Mouse (Mus musculus) ES-Bruce4 (cell line): ENCODE measurements at regions not wholly inside any gene's neighbourhood (a gene's known extent, or its start where the extent isn't known, plus 50 kb on each side); places are given as distances from the start of the nearest gene placed in this dataset.

ENCODE experiments used
- H3K27ac ChIP-seq: 2 replicates; pipeline ENCODE4 v1.5.1; 2012; ENCODE audit warnings: low read length, inconsistent platforms; ENCODE audit not compliant: insufficient read depth
- H3K27me3 ChIP-seq: 2 replicates; pipeline ENCODE4 v1.6.1; 2012; ENCODE audit warnings: mild to moderate bottlenecking, low read length, inconsistent platforms; ENCODE audit not compliant: control insufficient read depth, poor library complexity, insufficient read depth, severe bottlenecking
- H3K36me3 ChIP-seq: 2 replicates; pipeline ENCODE4 v1.6.1; 2012; ENCODE audit warnings: inconsistent platforms, mild to moderate bottlenecking, low read length, moderate library complexity; ENCODE audit not compliant: control insufficient read depth, poor library complexity, insufficient read depth, severe bottlenecking
- H3K4me1 ChIP-seq: one replicate; pipeline ENCODE4 v1.8.1; 2011; ENCODE audit warnings: low read length; ENCODE audit not compliant: control insufficient read depth, insufficient read depth
- H3K4me3 ChIP-seq: 2 replicates; pipeline ENCODE4 v1.5.1; 2011; ENCODE audit warnings: low read depth, mild to moderate bottlenecking, low read length
- H3K9ac ChIP-seq: 2 replicates; pipeline ENCODE4 v1.6.1; 2012; ENCODE audit warnings: low read depth, mild to moderate bottlenecking, inconsistent platforms; ENCODE audit not compliant: poor library complexity, severe bottlenecking
- H3K9me3 ChIP-seq: replicated peaks from 2 replicates; pipeline ENCODE4 v1.6.1; 2012; ENCODE audit warnings: mild to moderate bottlenecking, low read length, inconsistent platforms; ENCODE audit not compliant: control insufficient read depth, poor library complexity, insufficient read depth, severe bottlenecking
- CTCF ChIP-seq: IDR thresholded peaks from one replicate; pipeline ENCODE4 v1.8.1; 2011; ENCODE audit warnings: low read depth, low read length
- EP300 ChIP-seq: IDR thresholded peaks from 2 replicates; pipeline ENCODE4 v1.6.1; 2011; ENCODE audit warnings: low read depth, low read length; ENCODE audit not compliant: insufficient read depth
- POLR2A ChIP-seq: IDR thresholded peaks from one replicate; pipeline ENCODE4 v1.8.1; 2011; ENCODE audit warnings: low read length; ENCODE audit not compliant: insufficient read depth

GRCm38 (mm10) chr14:102552598-102552997, 429.8 kb downstream of the Kctd12 start:
- Histone ChIP-seq H3K9me3 (no peaks in the 10 kb centered on the region), H3K4me3 (no peak overlapping the region), H3K9ac (no peak overlapping the region), H3K4me1 (no peaks in the 10 kb centered on the region), H3K27ac (no peak overlapping the region), H3K27me3 (no peaks in the 10 kb centered on the region), H3K36me3 (no peaks in the 10 kb centered on the region)
- TF ChIP-seq EP300 (no peak), CTCF (no peak), POLR2A (no peak)

GRCm38 (mm10) chr14:102524894-102525577, 457.4 kb downstream of the Kctd12 start:
- no peaks in the 10 kb centered on the region for H3K9me3 ChIP-seq
- H3K4me1 ChIP-seq, result no peaks in the 10 kb centered on the region

DNA sequence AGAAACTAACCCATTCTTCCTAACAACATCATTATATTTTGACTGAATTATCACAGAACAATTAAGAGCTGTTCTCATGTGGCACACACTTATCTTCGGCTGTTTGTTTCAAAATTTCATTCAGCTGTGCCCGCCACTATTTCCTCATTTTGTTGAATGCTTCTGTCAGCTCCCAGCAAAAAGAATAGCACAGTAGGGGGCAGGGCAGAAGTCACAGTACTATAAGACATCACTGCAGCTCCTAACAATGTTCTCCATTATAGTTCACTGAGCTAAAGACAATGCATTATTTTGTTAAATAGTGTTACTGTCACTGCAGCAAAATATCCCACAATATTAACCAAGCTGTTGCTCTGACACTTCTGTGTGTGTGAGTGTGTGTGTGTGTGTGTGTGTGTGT, 465.7 kb downstream of the Kctd12 start:
- H3K4me3 ChIP-seq, result no peak overlapping the region
- H3K27ac ChIP-seq, result no peak overlapping the region
- TF ChIP-seq POLR2A, result no peak
- no peak for TF ChIP-seq EP300
- no peak for TF ChIP-seq CTCF
- no peaks in the 10 kb centered on the region for H3K4me1 ChIP-seq
- no peaks in the 10 kb centered on the region for H3K36me3 ChIP-seq
- no peak overlapping the region for H3K9ac ChIP-seq
- H3K27me3 ChIP-seq, result no peaks in the 10 kb centered on the region
- H3K9me3 ChIP-seq, result no peaks in the 10 kb centered on the region

More at GRCm38 (mm10) chr14:102524894-102525577, 457.4 kb downstream of the Kctd12 start:
- Histone ChIP-seq H3K27me3 (no peaks in the 10 kb centered on the region), H3K27ac (no peak overlapping the region), H3K36me3 (no peaks in the 10 kb centered on the region), H3K4me3 (no peak overlapping the region), H3K9ac (no peak overlapping the region)
- no peak for TF ChIP-seq CTCF
- TF ChIP-seq EP300, result no peak
- no peak for TF ChIP-seq POLR2A

- no peaks in the 10 kb centered on the region for H3K27me3 ChIP-seq
- no peaks in the 10 kb centered on the region for H3K36me3 ChIP-seq
- no peak overlapping the region for H3K9ac ChIP-seq
- H3K4me1 ChIP-seq, result no peaks in the 10 kb centered on the region
- no peak for TF ChIP-seq EP300
- no peak for TF ChIP-seq CTCF
- H3K4me3 ChIP-seq, result no peak overlapping the region
- no peaks in the 10 kb centered on the region for H3K9me3 ChIP-seq
- H3K27ac ChIP-seq, result no peak overlapping the region
Measured at GRCm38 (mm10) chr14:102514527-102514926, 467.9 kb downstream of the Kctd12 start.

- Histone ChIP-seq H3K9me3 (no peaks in the 10 kb centered on the region), H3K27ac (no peak overlapping the region), H3K4me1 (no peaks in the 10 kb centered on the region), H3K36me3 (no peaks in the 10 kb centered on the region), H3K4me3 (no peak overlapping the region), H3K9ac (no peak overlapping the region), H3K27me3 (no peaks in the 10 kb centered on the region)
- no peak for TF ChIP-seq EP300
- TF ChIP-seq CTCF, result no peak
- no peak for TF ChIP-seq POLR2A
Measured at GRCm38 (mm10) chr14:102512651-102513050, 469.8 kb downstream of the Kctd12 start.

- Histone ChIP-seq H3K36me3 (no peaks in the 10 kb centered on the region), H3K4me3 (no peak overlapping the region), H3K27ac (no peak overlapping the region), H3K9me3 (no peaks in the 10 kb centered on the region), H3K9ac (no peak overlapping the region), H3K27me3 (no peaks in the 10 kb centered on the region), H3K4me1 (no peaks in the 10 kb centered on the region)
- no peak for TF ChIP-seq CTCF
Measured at GRCm38 (mm10) chr14:102511691-102512383, 470.6 kb downstream of the Kctd12 start.
